Mouse (Mus musculus): ENCODE results near the gene Gm5737. TPM values are rescaled to one million over a fixed set of nuclear protein-coding genes. Genes with fewer than 3 reads are reported as not detected.

Gene Gm5737
- polyA plus RNA-seq, 1 experiment from 2014 or later, result not detected

DNA sequence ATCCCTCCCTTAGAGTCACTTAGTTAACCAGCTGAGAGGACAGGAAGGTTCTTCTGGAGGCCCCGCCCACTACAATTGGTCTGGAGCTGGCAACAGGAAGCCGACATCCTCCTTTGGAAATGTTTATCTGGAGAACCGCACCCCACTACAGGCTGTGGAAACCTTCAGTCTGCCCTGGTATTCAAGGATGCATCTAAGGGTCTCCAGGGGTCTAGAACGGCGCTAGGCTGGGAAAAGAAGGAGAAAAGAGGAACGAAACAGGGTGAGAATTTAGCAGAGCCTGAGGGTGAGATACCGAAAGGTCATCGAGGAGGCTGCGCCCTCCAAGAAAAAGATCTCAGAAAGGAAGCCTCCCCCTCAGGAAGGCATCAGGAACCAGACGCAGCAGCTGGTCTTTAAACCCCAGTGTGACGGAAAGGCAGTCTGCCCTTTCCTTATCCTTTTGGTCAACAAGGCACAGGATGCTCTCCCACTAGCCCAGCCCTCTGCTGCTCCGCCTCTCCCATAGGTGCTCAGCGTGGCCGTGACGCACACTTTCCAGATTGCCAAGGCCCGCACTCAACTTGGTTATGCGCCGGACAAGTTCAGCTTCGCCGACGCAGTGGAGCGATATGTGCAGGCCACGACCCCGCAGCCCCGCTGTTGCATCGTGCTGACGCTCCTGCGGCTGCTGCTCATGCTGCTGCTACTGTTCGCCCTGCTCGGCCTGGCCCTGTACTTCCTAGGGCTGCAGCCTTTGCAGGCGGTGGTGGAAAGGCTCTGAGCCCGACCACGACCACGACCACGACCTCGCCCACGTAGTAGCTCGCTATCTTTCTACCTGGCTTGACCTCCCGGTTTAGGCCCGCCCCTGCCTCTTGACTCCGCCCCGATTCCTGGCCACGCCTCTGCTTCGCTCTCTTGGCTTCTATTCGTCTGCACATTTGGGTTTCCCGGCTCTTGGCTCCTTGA is 18.5 kb downstream of the Gm5737 start:
- no peak for TF ChIP-seq CTCF (IDR thresholded peaks at IDR 0.05; ENCODE audit: low read depth)
- Histone ChIP-seq H3K9me3 (replicated peaks; ENCODE audit: low read length) (no peaks in the 10 kb centered on the region), H3K4me1 (replicated peaks; ENCODE audit: insufficient read depth, low read length) (0 out of 2 replicates have a peak, but pooled peaks cover 4% of the 10 kb centered on the region), H3K9ac (ENCODE audit: low read depth, low read length) (peak overlapping the region; percentile 57), H3K27me3 (ENCODE audit: insufficient read depth, low read length) (0 out of 2 replicates have a peak, but pooled peaks cover 3% of the 10 kb centered on the region), H3K4me3 (replicated peaks; ENCODE audit: low read depth, low read length) (peak overlapping the region; percentile 55), H3K36me3 (ENCODE audit: insufficient read depth, low read length) (no peaks in the 10 kb centered on the region), H3K4me2 (ENCODE audit: low read length) (peak overlapping the region; percentile 90), H3K27ac (peak overlapping the region; percentile 81)
- DNase-seq (ENCODE audit: low spot score) (peak; percentile 84), ATAC-seq (replicated peaks; ENCODE audit: low FRiP score, low read depth) (peak; percentile 45)
- WGBS, result under 1% methylated on average over 46 of the region's 46 CpGs

DNA sequence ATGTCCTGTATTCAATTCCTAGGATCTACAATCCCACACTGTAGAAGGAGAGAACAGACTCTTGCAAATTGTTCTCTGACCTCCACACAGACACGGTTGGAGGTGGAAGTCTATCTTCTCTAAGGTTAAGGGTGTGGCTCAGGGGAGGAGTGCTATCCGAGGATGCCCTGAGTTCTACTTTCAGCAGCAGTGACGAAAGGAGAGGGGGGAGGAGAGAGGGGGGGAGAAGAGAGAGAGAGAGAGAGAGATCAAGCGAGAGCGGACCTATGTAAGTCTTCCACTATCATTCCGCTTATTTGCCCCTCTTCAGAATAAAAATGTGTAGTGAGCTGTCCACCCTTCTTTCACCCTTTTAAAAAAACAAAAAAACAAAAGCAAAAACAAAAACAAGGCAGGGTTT is 22.3 kb downstream of the Gm5737 start:
- Histone ChIP-seq H3K27me3 (ENCODE audit: insufficient read depth, low read length) (0 out of 2 replicates have a peak, but pooled peaks cover 3% of the 10 kb centered on the region), H3K27ac (peak overlapping the region; percentile 8; the same call in 1 of the 2 replicates), H3K9ac (ENCODE audit: low read depth, low read length) (no peak overlapping the region), H3K4me1 (replicated peaks; ENCODE audit: insufficient read depth, low read length) (0 out of 2 replicates have a peak, but pooled peaks cover 7% of the 10 kb centered on the region), H3K4me2 (ENCODE audit: low read length) (peak overlapping the region; percentile 68), H3K36me3 (ENCODE audit: insufficient read depth, low read length) (no peaks in the 10 kb centered on the region), H3K4me3 (replicated peaks; ENCODE audit: low read depth, low read length) (peak overlapping the region; percentile 72), H3K9me3 (replicated peaks; ENCODE audit: low read length) (no peaks in the 10 kb centered on the region)
- ATAC-seq (replicated peaks; ENCODE audit: low FRiP score, low read depth) (no peak), DNase-seq (ENCODE audit: low spot score) (no peak)
- WGBS, result 34% methylated on average over 6 of the region's 6 CpGs
- TF ChIP-seq CTCF (IDR thresholded peaks at IDR 0.05; ENCODE audit: low read depth), result no peak

DNA sequence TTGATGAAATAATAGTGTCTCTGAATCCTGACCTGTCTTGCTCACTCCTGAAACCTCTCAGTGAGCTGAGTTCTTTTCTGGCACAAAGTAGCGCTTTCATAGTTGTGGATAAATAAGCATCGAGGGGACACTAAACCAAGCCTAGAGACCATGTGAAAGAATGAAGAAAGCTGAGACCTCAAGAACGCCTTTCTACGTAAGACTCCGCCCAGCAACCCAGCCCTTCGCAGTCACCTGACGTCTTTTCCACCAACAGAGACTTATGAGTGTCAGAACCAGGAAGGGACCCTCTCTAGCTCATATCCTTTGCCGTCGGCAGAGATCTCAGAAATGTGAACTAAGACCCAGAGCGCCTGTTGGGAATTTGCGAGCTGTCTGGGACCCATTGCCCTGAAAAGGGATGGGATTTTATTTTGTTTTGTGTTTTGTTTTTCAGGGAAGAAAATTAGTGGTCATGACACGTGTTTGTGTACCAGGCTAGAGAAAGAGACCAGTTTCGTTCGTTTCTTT is 22.8 kb downstream of the Gm5737 start:
- Histone ChIP-seq H3K27ac (peak overlapping the region; percentile 74), H3K4me2 (ENCODE audit: low read length) (peak overlapping the region; percentile 68), H3K4me1 (replicated peaks; ENCODE audit: insufficient read depth, low read length) (0 out of 2 replicates have a peak, but pooled peaks cover 7% of the 10 kb centered on the region), H3K9ac (ENCODE audit: low read depth, low read length) (peak overlapping the region; percentile 52; the same call in 1 of the 2 replicates), H3K9me3 (replicated peaks; ENCODE audit: low read length) (no peaks in the 10 kb centered on the region), H3K27me3 (ENCODE audit: insufficient read depth, low read length) (0 out of 2 replicates have a peak, but pooled peaks cover under 1% of the 10 kb centered on the region), H3K36me3 (ENCODE audit: insufficient read depth, low read length) (no peaks in the 10 kb centered on the region), H3K4me3 (replicated peaks; ENCODE audit: low read depth, low read length) (peak overlapping the region; percentile 72)
- ATAC-seq (replicated peaks; ENCODE audit: low FRiP score, low read depth) (peak; percentile 82), DNase-seq (ENCODE audit: low spot score) (peak; percentile 97)
- 4% methylated on average over 14 of the region's 14 CpGs for WGBS
- no peak for TF ChIP-seq CTCF (IDR thresholded peaks at IDR 0.05; ENCODE audit: low read depth)

DNA sequence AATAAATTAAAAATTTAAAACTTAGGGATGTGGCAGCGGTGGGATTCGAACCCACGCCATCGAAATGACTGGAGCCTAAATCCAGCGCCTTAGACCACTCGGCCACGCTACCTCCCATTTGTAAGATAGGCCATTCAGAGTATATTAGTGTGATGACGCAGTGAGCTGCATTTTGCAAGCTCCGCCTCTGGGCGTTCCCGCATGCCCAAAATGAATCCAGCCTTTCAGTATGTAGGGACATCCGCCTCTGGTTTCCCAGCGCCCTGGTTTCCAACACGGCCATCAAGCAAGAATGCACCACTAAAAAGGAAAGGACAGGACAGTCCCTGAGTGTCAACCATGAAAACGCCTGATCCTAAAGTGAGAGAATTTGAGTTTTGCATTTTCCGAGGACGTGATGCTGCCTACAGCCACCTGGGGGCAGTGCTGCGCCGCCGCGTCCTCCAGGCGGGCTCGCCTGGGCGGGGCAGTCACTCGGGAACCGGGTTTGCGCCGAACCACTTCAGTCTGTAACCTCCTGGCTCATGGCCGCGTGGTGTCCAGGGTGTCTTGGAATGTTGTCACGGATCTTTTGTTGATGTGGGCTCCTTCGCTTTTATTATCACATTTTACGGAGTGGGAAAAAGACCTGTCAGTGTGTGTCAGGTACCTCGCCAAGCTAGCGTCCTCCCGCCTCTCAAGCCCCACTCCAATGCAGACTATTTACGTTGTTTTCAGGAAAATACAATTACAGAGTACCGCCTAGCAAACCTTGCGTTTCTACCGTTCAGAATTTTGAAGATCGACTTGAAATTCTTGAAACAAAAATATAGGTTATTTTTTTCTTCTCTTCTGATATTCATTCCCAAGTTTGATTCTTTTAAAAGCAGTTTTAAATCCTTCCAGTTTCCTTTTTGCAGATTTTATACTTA is 23.5 kb downstream of the Gm5737 start:
- no peaks in the 10 kb centered on the region for H3K9me3 ChIP-seq (replicated peaks; ENCODE audit: low read length)
- H3K4me3 ChIP-seq (replicated peaks; ENCODE audit: low read depth, low read length), result peak overlapping the region; percentile 72
- H3K36me3 ChIP-seq (ENCODE audit: insufficient read depth, low read length), result no peaks in the 10 kb centered on the region
- under 1% methylated on average over 41 of the region's 41 CpGs for WGBS
- peak; percentile 99 for TF ChIP-seq CTCF (IDR thresholded peaks at IDR 0.05; ENCODE audit: low read depth)
- ATAC-seq (replicated peaks; ENCODE audit: low FRiP score, low read depth) (peak; percentile 84), DNase-seq (ENCODE audit: low spot score) (peak; percentile 93)
- peak overlapping the region; percentile 68 for H3K4me2 ChIP-seq (ENCODE audit: low read length)
- no peaks in the 10 kb centered on the region for H3K27me3 ChIP-seq (ENCODE audit: insufficient read depth, low read length)
- peak overlapping the region; percentile 74 for H3K27ac ChIP-seq
- 0 out of 2 replicates have a peak, but pooled peaks cover 7% of the 10 kb centered on the region for H3K4me1 ChIP-seq (replicated peaks; ENCODE audit: insufficient read depth, low read length)
- peak overlapping the region; percentile 60 for H3K9ac ChIP-seq (ENCODE audit: low read depth, low read length)

DNA sequence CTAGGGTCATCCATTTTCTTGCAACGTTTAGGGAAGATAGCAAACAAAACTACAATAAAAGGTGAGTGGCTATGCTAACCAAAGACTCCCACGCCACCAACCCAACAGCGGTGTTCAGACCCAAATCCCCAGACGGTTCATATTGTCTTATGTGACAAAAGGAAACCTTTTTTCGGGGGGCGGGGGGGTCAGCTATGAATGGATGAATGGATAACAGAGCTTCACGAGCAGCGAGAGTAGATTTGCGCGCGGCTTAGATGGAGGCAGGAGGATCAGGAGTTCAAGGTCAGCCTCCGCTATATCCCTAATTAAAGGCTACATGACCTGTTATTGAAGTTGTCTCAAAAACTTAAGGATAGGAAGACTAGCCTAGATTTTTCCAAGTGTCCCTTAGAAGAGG is 24.2 kb downstream of the Gm5737 start:
- WGBS, result 7% methylated on average over 12 of the region's 12 CpGs
- no peak overlapping the region for H3K27ac ChIP-seq
- no peak for TF ChIP-seq CTCF (IDR thresholded peaks at IDR 0.05; ENCODE audit: low read depth)
- H3K9me3 ChIP-seq (replicated peaks; ENCODE audit: low read length), result no peaks in the 10 kb centered on the region
- peak; percentile 39 for DNase-seq (ENCODE audit: low spot score)
- no peaks in the 10 kb centered on the region for H3K36me3 ChIP-seq (ENCODE audit: insufficient read depth, low read length)
- no peaks in the 10 kb centered on the region for H3K27me3 ChIP-seq (ENCODE audit: insufficient read depth, low read length)
- H3K4me2 ChIP-seq (ENCODE audit: low read length), result peak overlapping the region; percentile 68
- peak overlapping the region; percentile 72 for H3K4me3 ChIP-seq (replicated peaks; ENCODE audit: low read depth, low read length)
- H3K9ac ChIP-seq (ENCODE audit: low read depth, low read length), result no peak overlapping the region
- H3K4me1 ChIP-seq (replicated peaks; ENCODE audit: insufficient read depth, low read length), result 0 out of 2 replicates have a peak, but pooled peaks cover 5% of the 10 kb centered on the region
- ATAC-seq (replicated peaks; ENCODE audit: low FRiP score, low read depth), result no peak

All from kidney, postnatal 0 days (tissue).